Mouse (Mus musculus): Measurements from ENCODE around the gene Haao. TPM values are rescaled to one million over a fixed set of nuclear protein-coding genes. Genes with fewer than 3 reads are reported as not detected.

The Haao gene
- total RNA-seq (2014; rRNA removed): 0.65 and 1.3 TPM in 2 replicates
- polyA plus RNA-seq (2015; fragmentation: Nextera tagmentation; extraction: Ambion mirVana): 0.28 and 0.76 TPM in 2 replicates

- DNase-seq (ENCODE audit: low spot score) (no peak), ATAC-seq (no peak)
- 74% methylated on average over 3 of the region's 3 CpGs for WGBS
- H3K9me3 ChIP-seq (ENCODE audit: low read length): no peaks in the 10 kb centered on the region
- no peak for TF ChIP-seq CTCF (IDR thresholded peaks at IDR 0.05; ENCODE audit: low read depth)
- no peak within 1 kb of the TSS for H3K4me3 ChIP-seq (ENCODE audit: low read length)
- no peaks in the 10 kb centered on the region for H3K27me3 ChIP-seq (ENCODE audit: insufficient read depth, low read length)
- H3K4me1 ChIP-seq (ENCODE audit: insufficient read depth, low read length): no peaks in the 10 kb centered on the region
- H3K27ac ChIP-seq: 0 out of 2 replicates have a peak within 1 kb of the TSS, but pooled peaks have one; percentile 9
- H3K36me3 ChIP-seq (ENCODE audit: insufficient read depth, low read length): no peaks in the 10 kb centered on the region
- no peak within 1 kb of the TSS for H3K4me2 ChIP-seq (ENCODE audit: low read depth, low read length)
- no peak within 1 kb of the TSS for H3K9ac ChIP-seq (replicated peaks; ENCODE audit: low read length)
Measured at GRCm38 (mm10) chr17:83847815-83848214, at the start of gene Haao. Gene Haao, minus strand, starts transcription at chr17:83847963.

GRCm38 (mm10) chr17:83897361-83897799 is 49.6 kb upstream of the Haao start:
- Histone ChIP-seq H3K4me2 (ENCODE audit: low read depth, low read length) (no peak overlapping the region), H3K4me3 (ENCODE audit: low read length) (no peak overlapping the region), H3K9me3 (ENCODE audit: low read length) (no peaks in the 10 kb centered on the region), H3K27ac (peak overlapping the region; percentile 41), H3K36me3 (ENCODE audit: insufficient read depth, low read length) (no peaks in the 10 kb centered on the region), H3K4me1 (ENCODE audit: insufficient read depth, low read length) (no peaks in the 10 kb centered on the region), H3K9ac (replicated peaks; ENCODE audit: low read length) (no peak overlapping the region), H3K27me3 (ENCODE audit: insufficient read depth, low read length) (no peaks in the 10 kb centered on the region)
- ATAC-seq: no peak
- 73% methylated on average over 8 of the region's 8 CpGs for WGBS
- TF ChIP-seq CTCF (IDR thresholded peaks at IDR 0.05; ENCODE audit: low read depth): no peak
- no peak for DNase-seq (ENCODE audit: low spot score)

GRCm38 (mm10) chr17:83896723-83897122 is 49.0 kb upstream of the Haao start:
- Histone ChIP-seq H3K9me3 (ENCODE audit: low read length) (no peaks in the 10 kb centered on the region), H3K9ac (replicated peaks; ENCODE audit: low read length) (no peak overlapping the region), H3K36me3 (ENCODE audit: insufficient read depth, low read length) (no peaks in the 10 kb centered on the region), H3K4me3 (ENCODE audit: low read length) (no peak overlapping the region), H3K27me3 (ENCODE audit: insufficient read depth, low read length) (no peaks in the 10 kb centered on the region), H3K4me1 (ENCODE audit: insufficient read depth, low read length) (no peaks in the 10 kb centered on the region), H3K27ac (no peak overlapping the region), H3K4me2 (ENCODE audit: low read depth, low read length) (no peak overlapping the region)
- peak; percentile 58; the same call in 1 of the 2 replicates for ATAC-seq
- WGBS: 22% methylated on average over 10 of the region's 10 CpGs
- DNase-seq (ENCODE audit: low spot score): peak; percentile 88
- peak; percentile 87 for TF ChIP-seq CTCF (IDR thresholded peaks at IDR 0.05; ENCODE audit: low read depth)

GRCm38 (mm10) chr17:83895321-83895770 is 47.6 kb upstream of the Haao start:
- H3K36me3 ChIP-seq (ENCODE audit: insufficient read depth, low read length): no peaks in the 10 kb centered on the region
- ATAC-seq (no peak), DNase-seq (ENCODE audit: low spot score) (no peak)
- WGBS: 55% methylated on average over 8 of the region's 8 CpGs
- no peaks in the 10 kb centered on the region for H3K9me3 ChIP-seq (ENCODE audit: low read length)
- no peak for TF ChIP-seq CTCF (IDR thresholded peaks at IDR 0.05; ENCODE audit: low read depth)
- H3K4me1 ChIP-seq (ENCODE audit: insufficient read depth, low read length): no peaks in the 10 kb centered on the region
- no peak overlapping the region for H3K4me2 ChIP-seq (ENCODE audit: low read depth, low read length)
- no peak overlapping the region for H3K4me3 ChIP-seq (ENCODE audit: low read length)
- H3K9ac ChIP-seq (replicated peaks; ENCODE audit: low read length): no peak overlapping the region
- no peak overlapping the region for H3K27ac ChIP-seq
- H3K27me3 ChIP-seq (ENCODE audit: insufficient read depth, low read length): no peaks in the 10 kb centered on the region

GRCm38 (mm10) chr17:83893134-83893533 is 45.4 kb upstream of the Haao start:
- no peak overlapping the region for H3K9ac ChIP-seq (replicated peaks; ENCODE audit: low read length)
- 83% methylated on average over 4 of the region's 4 CpGs for WGBS
- H3K4me1 ChIP-seq (ENCODE audit: insufficient read depth, low read length): 0 out of 2 replicates have a peak, but pooled peaks cover 4% of the 10 kb centered on the region

GRCm38 (mm10) chr17:83891864-83892263 is 44.1 kb upstream of the Haao start:
- Histone ChIP-seq H3K4me1 (ENCODE audit: insufficient read depth, low read length) (peaks cover 4% of the 10 kb centered on the region; the same call in 1 of the 2 replicates), H3K4me3 (ENCODE audit: low read length) (no peak overlapping the region), H3K9me3 (ENCODE audit: low read length) (no peaks in the 10 kb centered on the region), H3K36me3 (ENCODE audit: insufficient read depth, low read length) (no peaks in the 10 kb centered on the region), H3K27me3 (ENCODE audit: insufficient read depth, low read length) (no peaks in the 10 kb centered on the region), H3K9ac (replicated peaks; ENCODE audit: low read length) (no peak overlapping the region), H3K27ac (0 out of 2 replicates have a peak overlapping the region, but pooled peaks have one; percentile 4), H3K4me2 (ENCODE audit: low read depth, low read length) (no peak overlapping the region)
- no peak for ATAC-seq
- WGBS: 57% methylated on average over 9 of the region's 9 CpGs
- no peak for DNase-seq (ENCODE audit: low spot score)
- TF ChIP-seq CTCF (IDR thresholded peaks at IDR 0.05; ENCODE audit: low read depth): no peak

More at GRCm38 (mm10) chr17:83893134-83893533, 45.4 kb upstream of the Haao start:
- no peak for ATAC-seq
- no peaks in the 10 kb centered on the region for H3K27me3 ChIP-seq (ENCODE audit: insufficient read depth, low read length)
- no peak overlapping the region for H3K27ac ChIP-seq
- no peak overlapping the region for H3K4me2 ChIP-seq (ENCODE audit: low read depth, low read length)
- no peaks in the 10 kb centered on the region for H3K9me3 ChIP-seq (ENCODE audit: low read length)
- no peak for TF ChIP-seq CTCF (IDR thresholded peaks at IDR 0.05; ENCODE audit: low read depth)
- H3K4me3 ChIP-seq (ENCODE audit: low read length): no peak overlapping the region
- DNase-seq (ENCODE audit: low spot score): no peak
- no peaks in the 10 kb centered on the region for H3K36me3 ChIP-seq (ENCODE audit: insufficient read depth, low read length)

- ATAC-seq: no peak
- H3K9ac ChIP-seq (replicated peaks; ENCODE audit: low read length): 0 out of 2 replicates have a peak overlapping the region, but pooled peaks have one; percentile 28
- DNase-seq (ENCODE audit: low spot score): no peak
- TF ChIP-seq CTCF (IDR thresholded peaks at IDR 0.05; ENCODE audit: low read depth): no peak
- H3K27ac ChIP-seq: peak overlapping the region; percentile 72
- H3K27me3 ChIP-seq (ENCODE audit: insufficient read depth, low read length): no peaks in the 10 kb centered on the region
- H3K4me3 ChIP-seq (ENCODE audit: low read length): no peak overlapping the region
- H3K36me3 ChIP-seq (ENCODE audit: insufficient read depth, low read length): no peaks in the 10 kb centered on the region
- peaks cover 4% of the 10 kb centered on the region; the same call in 1 of the 2 replicates for H3K4me1 ChIP-seq (ENCODE audit: insufficient read depth, low read length)
- H3K9me3 ChIP-seq (ENCODE audit: low read length): no peaks in the 10 kb centered on the region
- H3K4me2 ChIP-seq (ENCODE audit: low read depth, low read length): no peak overlapping the region
- 66% methylated on average over 5 of the region's 5 CpGs for WGBS
Measured at GRCm38 (mm10) chr17:83890373-83890696, 42.6 kb upstream of the Haao start.
